Mouse (Mus musculus): ENCODE measurements at regions not wholly inside any gene's neighbourhood (a gene's known extent, or its start where the extent isn't known, plus 50 kb on each side); places are given as distances from the start of the nearest gene placed in this dataset.
A peak's percentile ranks its signal among the peaks of the same experiment; 100 is the strongest.

- H3K36me3 ChIP-seq, result no peaks in the 10 kb centered on the region
- peak overlapping the region; percentile 51 for H3K27ac ChIP-seq (replicated peaks)
- no peaks in the 10 kb centered on the region for H3K4me1 ChIP-seq
- H3K4me2 ChIP-seq, result no peak overlapping the region
- H3K4me3 ChIP-seq (replicated peaks), result no peak overlapping the region
- H3K9me3 ChIP-seq (replicated peaks), result 0 out of 2 replicates have a peak, but pooled peaks cover 7% of the 10 kb centered on the region
- H3K27me3 ChIP-seq (replicated peaks), result no peaks in the 10 kb centered on the region
- WGBS, result 75% methylated on average over 4 of the region's 4 CpGs
- H3K9ac ChIP-seq (replicated peaks), result no peak overlapping the region
- no peak for ATAC-seq (ENCODE audit: low FRiP score)
These were observed 95.8 kb upstream of the Arg1 start for GRCm38 (mm10) chr10:25023044-25023540.

GRCm38 (mm10) chr10:25018946-25019345, 91.7 kb upstream of the Arg1 start:
- Histone ChIP-seq H3K27me3 (replicated peaks) (no peaks in the 10 kb centered on the region), H3K4me3 (replicated peaks) (no peak overlapping the region), H3K27ac (replicated peaks) (no peak overlapping the region), H3K4me2 (no peak overlapping the region), H3K9ac (replicated peaks) (no peak overlapping the region), H3K4me1 (no peaks in the 10 kb centered on the region), H3K9me3 (replicated peaks) (no peaks in the 10 kb centered on the region), H3K36me3 (no peaks in the 10 kb centered on the region)
- no peak for ATAC-seq (ENCODE audit: low FRiP score)
- 27% methylated on average over 2 of the region's 2 CpGs for WGBS

DNA sequence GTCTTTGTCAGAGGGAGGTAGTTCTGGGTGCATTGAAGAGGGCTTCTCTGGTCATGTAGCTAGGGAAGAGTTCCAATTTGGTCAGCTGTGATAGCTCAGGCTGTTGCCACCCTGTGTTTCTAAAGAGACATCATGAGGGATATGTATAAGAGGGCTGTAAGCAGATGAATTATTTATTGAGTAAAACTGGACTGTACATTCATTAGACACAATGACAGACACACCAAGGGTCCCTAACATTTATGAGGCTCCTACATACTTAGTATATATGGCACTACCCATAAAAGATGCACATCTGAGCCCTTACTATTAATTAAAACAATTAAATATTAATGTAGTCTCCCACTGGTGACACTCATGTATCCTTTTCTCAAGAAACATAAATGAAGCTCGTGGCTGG, 90.6 kb upstream of the Arg1 start:
- Histone ChIP-seq H3K27me3 (replicated peaks) (no peaks in the 10 kb centered on the region), H3K4me3 (replicated peaks) (no peak overlapping the region), H3K9ac (replicated peaks) (no peak overlapping the region), H3K27ac (replicated peaks) (no peak overlapping the region), H3K4me2 (no peak overlapping the region), H3K4me1 (no peaks in the 10 kb centered on the region), H3K36me3 (no peaks in the 10 kb centered on the region), H3K9me3 (replicated peaks) (no peaks in the 10 kb centered on the region)
- WGBS, result 31% methylated on average over 1 of the region's 1 CpGs
- ATAC-seq (ENCODE audit: low FRiP score), result no peak

DNA sequence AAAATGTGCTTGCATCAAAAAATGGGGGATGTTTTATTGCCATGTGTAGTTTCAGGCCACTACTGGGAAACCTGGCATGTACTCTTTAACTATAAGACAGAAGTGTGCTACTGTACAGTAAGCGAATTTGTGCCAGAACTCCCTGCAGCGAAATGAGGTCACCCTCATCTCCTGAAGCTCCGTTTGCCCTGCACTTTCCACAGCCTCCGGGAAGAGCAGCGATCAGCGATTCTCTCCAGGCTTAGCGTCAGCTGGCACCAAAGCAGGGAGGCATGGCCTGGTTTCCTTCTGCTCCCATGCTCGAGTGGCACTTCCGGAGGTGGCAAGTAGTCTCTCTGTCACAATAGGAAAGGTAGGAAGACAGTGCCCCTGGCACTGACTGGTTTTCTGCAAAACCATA, 88.8 kb upstream of the Arg1 start:
- ATAC-seq (ENCODE audit: low FRiP score), result 0 out of 2 replicates have a peak, but pooled peaks have one; percentile 36
- 60% methylated on average over 9 of the region's 9 CpGs for WGBS
- no peak overlapping the region for H3K27ac ChIP-seq (replicated peaks)

DNA sequence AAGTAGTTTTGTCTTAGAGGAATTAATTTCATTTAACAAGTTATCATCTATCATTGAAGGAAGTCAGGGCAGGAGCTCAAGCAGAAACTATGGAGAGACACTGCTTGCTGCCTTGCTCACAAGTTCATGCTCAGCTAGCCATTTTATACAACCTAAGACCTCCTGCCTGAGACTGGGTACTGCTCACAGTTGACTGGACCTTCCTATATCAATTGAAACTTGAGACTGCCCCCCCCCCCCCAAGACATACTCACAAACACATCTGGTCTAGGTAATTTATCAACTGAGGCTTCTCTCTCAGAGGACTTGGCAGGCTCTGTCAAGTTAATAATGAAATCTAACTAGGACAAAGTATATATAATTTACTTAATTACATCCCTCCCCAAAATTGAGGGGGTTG, 84.8 kb upstream of the Arg1 start:
- no peak overlapping the region for H3K4me3 ChIP-seq (replicated peaks)
- no peaks in the 10 kb centered on the region for H3K27me3 ChIP-seq (replicated peaks)

More for the DNA sequence above, 88.8 kb upstream of the Arg1 start:
- no peak overlapping the region for H3K4me2 ChIP-seq
- no peak overlapping the region for H3K9ac ChIP-seq (replicated peaks)
- H3K27me3 ChIP-seq (replicated peaks), result no peaks in the 10 kb centered on the region
- H3K4me1 ChIP-seq, result no peaks in the 10 kb centered on the region
- no peaks in the 10 kb centered on the region for H3K36me3 ChIP-seq
- no peak overlapping the region for H3K4me3 ChIP-seq (replicated peaks)
- H3K9me3 ChIP-seq (replicated peaks), result no peaks in the 10 kb centered on the region

GRCm38 (mm10) chr10:25001299-25001698, 74.0 kb upstream of the Arg1 start:
- Histone ChIP-seq H3K4me3 (replicated peaks) (no peak overlapping the region), H3K4me1 (no peaks in the 10 kb centered on the region), H3K36me3 (no peaks in the 10 kb centered on the region), H3K27ac (replicated peaks) (no peak overlapping the region), H3K9me3 (replicated peaks) (no peaks in the 10 kb centered on the region), H3K27me3 (replicated peaks) (no peaks in the 10 kb centered on the region), H3K9ac (replicated peaks) (no peak overlapping the region), H3K4me2 (no peak overlapping the region)
- WGBS, result 84% methylated on average over 8 of the region's 8 CpGs
- ATAC-seq (ENCODE audit: low FRiP score), result no peak

More for the DNA sequence above, 84.8 kb upstream of the Arg1 start:
- no peak for ATAC-seq (ENCODE audit: low FRiP score)
- no peaks in the 10 kb centered on the region for H3K9me3 ChIP-seq (replicated peaks)
- H3K4me1 ChIP-seq, result no peaks in the 10 kb centered on the region
- no peak overlapping the region for H3K27ac ChIP-seq (replicated peaks)
- H3K9ac ChIP-seq (replicated peaks), result no peak overlapping the region
- no peak overlapping the region for H3K4me2 ChIP-seq
- no peaks in the 10 kb centered on the region for H3K36me3 ChIP-seq

DNA sequence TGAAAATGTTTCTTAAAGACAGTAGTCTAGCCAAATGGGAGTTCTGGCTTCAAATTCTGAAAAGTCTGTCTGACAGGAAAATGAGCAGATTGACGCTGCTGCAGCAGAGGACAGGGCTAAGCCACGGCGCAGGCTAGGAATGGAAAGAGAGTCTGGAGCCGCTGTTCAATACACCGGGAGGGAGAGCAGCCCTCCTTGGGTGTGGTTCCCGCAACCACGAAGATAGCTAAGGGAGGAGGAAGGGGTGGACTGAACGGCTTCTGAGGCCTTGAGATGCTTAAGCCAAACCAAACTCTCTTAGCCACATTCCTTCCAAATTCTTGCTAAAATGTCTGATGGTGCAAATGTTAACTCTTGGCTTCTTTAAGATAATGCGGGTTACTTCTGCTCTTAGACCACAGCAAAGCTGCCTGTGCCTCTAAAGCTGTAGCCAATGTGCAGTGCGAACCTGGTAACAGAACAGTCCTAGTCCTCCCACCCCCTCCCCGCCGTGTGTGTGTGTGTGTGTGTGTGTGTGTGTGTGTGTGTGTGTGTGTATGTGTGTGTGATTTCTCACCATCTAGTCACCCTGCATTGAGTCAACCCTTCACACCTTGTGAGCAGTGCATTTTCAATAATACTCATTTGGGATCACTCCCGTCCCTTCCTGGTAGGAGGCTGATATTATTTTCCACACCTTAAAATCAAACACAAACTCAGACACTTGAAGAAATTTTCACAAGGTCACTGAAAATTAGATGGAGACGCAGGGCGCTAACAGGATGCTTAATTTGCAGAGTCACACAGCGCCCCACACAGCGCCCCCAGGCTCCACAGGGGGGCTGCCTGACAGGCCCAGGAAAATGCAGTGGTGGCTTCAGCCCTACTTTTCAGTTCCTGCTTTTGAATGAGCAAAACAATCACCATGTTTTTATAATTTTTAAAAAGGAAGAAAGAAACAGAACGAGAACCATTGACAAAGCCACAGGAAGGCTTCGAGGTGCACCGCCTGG, 73.2 kb upstream of the Arg1 start:
- Histone ChIP-seq H3K9ac (replicated peaks) (no peak overlapping the region), H3K27ac (replicated peaks) (no peak overlapping the region), H3K4me3 (replicated peaks) (no peak overlapping the region), H3K36me3 (no peaks in the 10 kb centered on the region), H3K4me2 (no peak overlapping the region), H3K27me3 (replicated peaks) (no peaks in the 10 kb centered on the region), H3K9me3 (replicated peaks) (no peaks in the 10 kb centered on the region), H3K4me1 (no peaks in the 10 kb centered on the region)
- WGBS, result 81% methylated on average over 20 of the region's 20 CpGs
- 0 out of 2 replicates have a peak, but pooled peaks have one; percentile 35 for ATAC-seq (ENCODE audit: low FRiP score)

- ATAC-seq (ENCODE audit: low FRiP score), result no peak
- Histone ChIP-seq H3K4me3 (replicated peaks) (no peak overlapping the region), H3K36me3 (no peaks in the 10 kb centered on the region), H3K27ac (replicated peaks) (no peak overlapping the region), H3K4me2 (no peak overlapping the region), H3K9me3 (replicated peaks) (no peaks in the 10 kb centered on the region), H3K4me1 (no peaks in the 10 kb centered on the region), H3K9ac (replicated peaks) (no peak overlapping the region), H3K27me3 (replicated peaks) (no peaks in the 10 kb centered on the region)
- 78% methylated on average over 5 of the region's 5 CpGs for WGBS
These were observed 72.5 kb upstream of the Arg1 start for GRCm38 (mm10) chr10:24999807-25000206.

- Histone ChIP-seq H3K4me2 (no peak overlapping the region), H3K4me3 (replicated peaks) (no peak overlapping the region), H3K27ac (replicated peaks) (no peak overlapping the region), H3K4me1 (no peaks in the 10 kb centered on the region), H3K9me3 (replicated peaks) (no peaks in the 10 kb centered on the region), H3K27me3 (replicated peaks) (no peaks in the 10 kb centered on the region), H3K9ac (replicated peaks) (no peak overlapping the region), H3K36me3 (no peaks in the 10 kb centered on the region)
- ATAC-seq (ENCODE audit: low FRiP score), result no peak
- 53% methylated on average over 3 of the region's 3 CpGs for WGBS
These were observed 70.4 kb upstream of the Arg1 start for GRCm38 (mm10) chr10:24997661-24998060.

GRCm38 (mm10) chr10:24995751-24996150, 68.5 kb upstream of the Arg1 start:
- ATAC-seq (ENCODE audit: low FRiP score), result no peak
- H3K4me1 ChIP-seq, result no peaks in the 10 kb centered on the region
- no peak overlapping the region for H3K4me2 ChIP-seq
- no peak overlapping the region for H3K4me3 ChIP-seq (replicated peaks)
- H3K9ac ChIP-seq (replicated peaks), result no peak overlapping the region
- no peaks in the 10 kb centered on the region for H3K9me3 ChIP-seq (replicated peaks)
- no peaks in the 10 kb centered on the region for H3K36me3 ChIP-seq
- H3K27ac ChIP-seq (replicated peaks), result no peak overlapping the region
- H3K27me3 ChIP-seq (replicated peaks), result no peaks in the 10 kb centered on the region
- 95% methylated on average over 2 of the region's 2 CpGs for WGBS

- H3K27ac ChIP-seq (replicated peaks), result no peak overlapping the region
- no peak overlapping the region for H3K4me3 ChIP-seq (replicated peaks)
- no peak overlapping the region for H3K9ac ChIP-seq (replicated peaks)
- no peaks in the 10 kb centered on the region for H3K27me3 ChIP-seq (replicated peaks)
- 87% methylated on average over 2 of the region's 2 CpGs for WGBS
- H3K9me3 ChIP-seq (replicated peaks), result no peaks in the 10 kb centered on the region
- H3K36me3 ChIP-seq, result no peaks in the 10 kb centered on the region
- no peak for ATAC-seq (ENCODE audit: low FRiP score)
- H3K4me1 ChIP-seq, result no peaks in the 10 kb centered on the region
- H3K4me2 ChIP-seq, result no peak overlapping the region
These were observed 62.8 kb upstream of the Arg1 start for GRCm38 (mm10) chr10:24989965-24990653.

DNA sequence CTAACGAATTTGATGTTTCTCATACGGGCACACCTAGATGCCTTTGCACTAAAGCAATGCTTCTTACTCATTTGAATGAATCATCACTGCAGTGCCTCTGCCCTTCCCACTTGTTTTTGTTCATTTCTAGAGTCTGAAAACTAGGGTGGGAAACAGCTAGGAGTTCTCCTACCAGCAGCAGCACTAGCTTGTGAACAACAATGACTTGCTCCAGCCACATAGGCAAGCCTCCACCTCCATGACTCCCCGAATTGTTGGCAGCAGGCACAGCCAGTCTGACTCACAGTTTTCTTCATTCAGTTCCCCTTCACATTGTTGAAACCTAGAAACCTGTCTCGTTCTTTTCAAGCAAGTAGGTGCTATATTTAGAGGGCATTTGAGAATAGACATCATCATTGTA, 57.5 kb upstream of the Arg1 start:
- Histone ChIP-seq H3K9ac (replicated peaks) (no peak overlapping the region), H3K9me3 (replicated peaks) (no peaks in the 10 kb centered on the region), H3K36me3 (no peaks in the 10 kb centered on the region), H3K27me3 (replicated peaks) (no peaks in the 10 kb centered on the region), H3K4me2 (no peak overlapping the region), H3K27ac (replicated peaks) (no peak overlapping the region), H3K4me1 (no peaks in the 10 kb centered on the region), H3K4me3 (replicated peaks) (no peak overlapping the region)
- WGBS, result 87% methylated on average over 4 of the region's 4 CpGs
- no peak for ATAC-seq (ENCODE audit: low FRiP score)
